Mouse (Mus musculus) liver, adult 2 months (tissue): ENCODE measurements around the gene Col5a2.

Source experiments
- CTCF ChIP-seq: fragments of 200-500 bp; IDR thresholded peaks from 2 replicates; pipeline ENCODE4 v1.5.1; 2011; ENCODE audit warnings: low read depth, low read length, control low read depth
- POLR2A ChIP-seq: fragments of 200-500 bp; IDR thresholded peaks from 2 replicates; pipeline ENCODE4 v1.6.1; 2011; ENCODE audit warnings: low read length, control low read depth; ENCODE audit not compliant: insufficient read depth; ENCODE audit errors: extremely low read depth

DNA sequence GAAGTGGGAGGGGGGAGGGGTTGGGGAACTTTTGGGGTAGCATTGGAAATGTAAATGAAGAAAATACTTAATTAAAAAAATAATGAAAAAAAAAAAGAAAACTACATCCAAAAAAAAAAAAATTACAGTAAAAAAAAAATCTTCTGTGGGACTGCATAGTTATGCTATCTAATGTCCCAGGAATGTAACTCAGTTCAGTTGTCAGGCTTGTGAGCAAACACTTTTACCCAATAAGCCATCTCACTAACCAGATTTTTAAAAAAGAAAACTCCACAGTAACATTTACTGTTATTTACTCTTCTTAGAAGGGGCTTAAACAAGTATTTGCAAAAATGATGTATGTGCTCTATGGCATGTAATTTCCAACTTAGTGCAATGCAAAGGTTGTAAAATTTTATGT is 24.0 kb downstream of the Col5a2 start:
- no peak for TF ChIP-seq POLR2A
- no peak for TF ChIP-seq CTCF
